Mouse (Mus musculus): ENCODE data around the gene Cnpy3. TPM values are rescaled to one million over a fixed set of nuclear protein-coding genes. Genes with fewer than 3 reads are reported as not detected.
"Not testable (repeated sequence)": the region's sequence is repeated elsewhere in the genome, so short reads cannot be mapped to it uniquely, and the experiment has no call there.

The Cnpy3 gene
- polyA plus RNA-seq, 1 experiment, result 38.8 TPM

DNA sequence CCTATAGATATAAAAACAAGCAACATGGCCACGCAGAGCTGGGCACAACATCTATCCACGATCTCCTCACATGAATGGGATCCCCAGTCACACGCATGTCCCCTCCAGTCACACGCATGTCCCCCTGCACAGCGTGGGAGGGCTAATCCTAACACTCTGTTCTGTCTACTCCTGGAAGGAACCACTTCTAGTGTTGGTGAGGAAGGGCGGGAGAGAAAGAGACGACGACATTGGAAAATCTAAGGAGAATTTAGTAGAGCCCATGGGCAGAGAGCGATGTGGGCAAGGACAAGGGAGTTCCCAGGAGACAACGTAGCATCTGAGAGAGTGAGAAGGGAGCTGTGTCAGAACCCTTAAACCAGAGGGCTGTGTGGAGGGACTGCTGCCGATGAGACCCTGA, 18.5 kb upstream of the Cnpy3 start:
- 93% methylated on average over 11 of the region's 11 CpGs for WGBS

GRCm38 (mm10) chr17:46767868-46768267, 15.9 kb upstream of the Cnpy3 start:
- no peak for DNase-seq (ENCODE audit: low read depth, low spot score)
- WGBS, result 40% methylated on average over 8 of the region's 8 CpGs

More for the DNA sequence above, 18.5 kb upstream of the Cnpy3 start:
- DNase-seq (ENCODE audit: low read depth, low spot score), result no peak

DNA sequence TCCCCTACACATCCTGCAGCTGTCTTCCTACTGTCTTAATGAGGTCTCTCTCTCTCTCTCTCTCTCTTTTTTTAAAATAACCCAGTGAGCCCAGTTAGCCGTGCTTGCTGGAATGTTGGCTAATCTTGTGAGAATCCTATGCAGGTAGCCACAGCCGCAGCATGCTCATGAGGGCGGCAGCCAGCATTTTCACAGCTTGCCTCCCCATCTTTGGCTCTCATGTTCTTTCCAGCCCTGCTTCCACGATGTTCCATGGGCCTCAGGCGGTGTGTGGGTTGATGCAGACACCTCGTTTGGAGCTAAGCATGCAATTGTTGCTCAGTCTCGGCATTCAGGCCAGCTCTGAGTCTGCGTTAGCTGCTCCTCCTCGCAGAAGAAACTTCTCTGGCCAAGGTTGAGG, 12.9 kb upstream of the Cnpy3 start:
- 62% methylated on average over 9 of the region's 9 CpGs for WGBS

DNA sequence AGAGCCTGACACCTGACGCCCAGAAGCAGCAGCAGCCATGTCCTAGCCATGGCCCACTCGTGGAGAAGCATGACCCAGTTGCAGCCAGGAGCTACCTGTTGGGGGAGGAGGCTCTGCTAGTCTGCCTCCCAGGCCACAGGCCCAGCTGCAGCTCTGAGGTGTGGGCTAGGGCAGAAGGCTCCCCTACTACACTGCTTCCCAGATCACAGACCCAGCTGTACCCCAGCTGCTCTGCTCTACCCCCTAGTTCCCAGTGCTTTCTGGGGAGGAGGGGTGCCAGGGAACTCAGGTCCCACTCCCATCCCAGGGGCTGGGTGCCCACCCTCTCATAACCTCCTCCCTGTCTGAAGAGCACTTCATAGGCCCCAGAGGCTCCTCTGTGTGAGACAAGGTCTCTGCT, 11.5 kb upstream of the Cnpy3 start, which contains the start of gene Ptcra:
Gene Ptcra (minus strand): TSS at position 169 of the 400 bp plus-strand sequence.
- no peak for DNase-seq (ENCODE audit: low read depth, low spot score)
- 55% methylated on average over 2 of the region's 2 CpGs for WGBS

More for the DNA sequence above, 12.9 kb upstream of the Cnpy3 start:
- DNase-seq (ENCODE audit: low read depth, low spot score), result not testable (repeated sequence)

DNA sequence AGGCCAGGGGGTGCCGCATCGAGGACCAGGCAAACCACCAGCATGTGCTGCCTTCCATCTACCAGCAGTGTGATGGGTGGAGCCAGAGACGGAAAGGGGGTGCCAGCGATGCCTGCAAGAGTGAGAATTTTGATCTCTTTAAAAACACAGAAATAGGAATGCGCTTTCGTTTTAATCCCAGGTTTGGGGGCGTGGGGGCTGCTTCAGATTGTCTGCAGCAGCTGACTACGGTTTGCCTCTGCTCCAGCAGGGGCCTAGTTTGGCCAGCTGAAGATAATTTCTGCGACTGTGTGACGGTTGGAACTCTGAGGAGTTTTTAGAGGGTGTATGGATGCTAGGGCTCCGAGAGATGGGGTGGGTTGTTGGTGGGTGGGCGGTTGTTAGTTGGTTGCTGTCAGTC, 6.7 kb upstream of the Cnpy3 start:
- 82% methylated on average over 12 of the region's 12 CpGs for WGBS
- DNase-seq (ENCODE audit: low read depth, low spot score), result no peak

DNA sequence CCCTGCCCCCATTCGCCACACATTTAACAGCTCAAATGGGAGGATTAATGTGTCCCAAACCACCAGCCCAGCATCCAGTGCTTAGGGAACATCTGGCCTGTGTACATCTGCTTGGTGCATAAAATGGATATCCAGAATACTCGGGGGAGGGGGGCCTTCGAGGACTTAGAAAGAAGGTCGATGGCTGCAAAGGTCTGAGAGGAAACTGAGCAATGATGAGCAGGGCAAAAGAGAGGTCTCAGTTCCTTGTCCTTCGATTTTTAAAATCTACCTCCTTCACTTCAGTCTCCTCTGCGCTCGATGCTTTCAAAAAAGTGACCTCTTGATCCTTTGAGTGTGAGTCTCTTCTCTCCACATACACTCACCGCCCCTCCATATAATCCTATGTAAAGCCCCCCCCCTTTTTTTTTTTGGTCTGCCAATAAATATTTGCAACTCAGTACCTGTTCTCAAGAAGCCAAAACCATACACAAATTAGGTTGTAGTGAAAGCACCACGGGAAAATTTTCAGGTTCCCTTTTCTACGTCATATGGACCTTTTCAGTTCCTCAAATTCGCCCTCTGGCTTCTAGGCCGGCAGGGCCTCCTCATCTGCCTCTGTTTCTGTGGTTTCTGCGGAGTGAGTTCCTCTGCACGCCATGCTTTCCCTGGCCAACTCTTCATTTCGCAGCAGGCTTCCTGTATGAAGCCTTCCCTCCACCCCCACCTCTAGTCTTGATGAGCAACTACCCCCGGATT, 789 bp downstream of the Cnpy3 start:
- DNase-seq (ENCODE audit: low read depth, low spot score), result no peak
- WGBS, result 14% methylated on average over 16 of the region's 16 CpGs

GRCm38 (mm10) chr17:46750580-46750979, 1.4 kb downstream of the Cnpy3 start:
- WGBS, result 86% methylated on average over 4 of the region's 4 CpGs
- no peak for DNase-seq (ENCODE audit: low read depth, low spot score)

DNA sequence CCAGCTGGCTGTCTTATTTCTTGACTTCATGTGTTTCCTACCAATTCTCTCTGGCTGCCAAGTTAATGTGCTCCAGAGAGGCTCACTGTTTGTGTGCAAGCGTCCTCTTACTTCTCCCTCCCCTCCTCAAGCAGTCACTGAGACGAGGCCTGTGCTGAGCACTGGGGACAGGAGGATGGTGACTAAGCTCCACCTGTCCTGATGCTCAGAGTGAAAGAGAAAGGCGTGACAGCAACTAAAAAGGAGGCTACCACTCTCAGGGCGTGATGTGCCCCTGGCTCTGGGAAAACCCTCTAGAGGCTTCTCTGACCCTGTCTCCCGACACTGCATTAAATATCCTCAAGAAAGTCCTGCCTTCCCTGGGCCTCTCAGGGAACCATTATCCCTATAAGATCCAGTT, 2.7 kb downstream of the Cnpy3 start:
- no peak for DNase-seq (ENCODE audit: low read depth, low spot score)
- WGBS, result 79% methylated on average over 5 of the region's 5 CpGs

DNA sequence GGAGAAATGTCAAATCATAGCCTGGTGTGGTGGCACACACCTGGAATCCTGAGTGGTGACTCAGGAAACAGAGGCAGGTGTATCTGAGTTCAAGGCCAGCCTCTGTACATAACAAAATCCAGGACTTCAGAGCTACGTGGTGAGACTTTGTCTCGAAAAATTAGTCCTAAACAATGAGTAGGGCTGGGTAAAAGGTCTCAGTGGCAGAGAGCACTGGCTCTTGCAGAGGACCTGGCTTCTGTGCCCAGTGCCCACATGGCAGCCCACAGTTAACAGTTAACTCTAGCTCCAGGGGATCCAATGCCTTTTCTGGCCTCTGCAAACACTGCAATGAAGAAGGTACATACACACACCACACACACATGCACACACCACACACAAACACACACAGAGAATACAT, 4.2 kb downstream of the Cnpy3 start:
- DNase-seq (ENCODE audit: low read depth, low spot score), result no peak
- whole genome bisulfite sequencing, result 64% methylated on average over 2 of the region's 2 CpGs

DNA sequence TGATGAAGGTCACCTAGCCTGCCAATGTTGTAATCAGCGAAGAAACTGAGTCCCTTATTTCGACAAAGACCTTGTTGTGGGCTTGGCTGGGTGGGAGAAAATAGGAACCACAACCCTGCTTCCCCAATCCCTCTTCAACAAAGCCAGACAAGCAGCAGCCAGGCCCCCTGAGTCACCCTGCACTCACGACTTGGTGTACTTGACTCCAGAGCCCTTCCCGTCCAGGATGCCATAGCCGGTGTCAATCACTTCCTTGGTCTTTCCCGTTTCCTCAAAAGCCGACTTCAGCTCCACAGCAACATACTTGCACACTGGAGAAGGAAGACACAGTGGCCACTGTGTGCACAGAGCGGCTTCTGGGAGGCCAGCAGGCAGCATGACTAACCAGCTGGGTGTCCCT, 4.8 kb downstream of the Cnpy3 start:
- 82% methylated on average over 8 of the region's 8 CpGs for WGBS

GRCm38 (mm10) chr17:46745506-46745905, 6.5 kb downstream of the Cnpy3 start:
- DNase-seq (ENCODE audit: low read depth, low spot score), result no peak
- 88% methylated on average over 2 of the region's 2 CpGs for WGBS

More for the DNA sequence above, 4.8 kb downstream of the Cnpy3 start:
- DNase-seq (ENCODE audit: low read depth, low spot score), result no peak

GRCm38 (mm10) chr17:46742986-46743385, 9.0 kb downstream of the Cnpy3 start:
- WGBS, result 84% methylated on average over 9 of the region's 9 CpGs
- no peak for DNase-seq (ENCODE audit: low read depth, low spot score)

DNA sequence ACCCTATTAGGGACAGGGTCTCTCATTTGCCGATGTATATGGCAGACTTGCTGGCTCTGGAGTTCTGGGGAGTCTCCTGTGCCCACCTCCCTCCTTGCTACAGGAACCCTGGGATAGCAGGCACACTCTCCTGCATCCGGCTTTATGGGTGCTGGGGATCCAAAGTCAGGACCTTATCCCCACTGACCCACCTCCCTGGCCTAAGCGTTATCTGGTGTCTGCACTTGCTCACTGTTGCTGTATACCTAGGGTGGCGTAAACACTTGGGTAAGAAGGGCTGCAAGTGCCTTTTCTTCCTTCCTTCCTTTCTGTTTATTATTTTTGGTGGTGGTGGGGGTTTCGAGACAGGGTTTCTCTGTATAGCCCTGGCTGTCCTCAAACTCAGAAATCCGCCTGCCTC, 10.7 kb downstream of the Cnpy3 start:
- 94% methylated on average over 6 of the region's 6 CpGs for WGBS

GRCm38 (mm10) chr17:46736160-46736559, 15.9 kb downstream of the Cnpy3 start:
- DNase-seq (ENCODE audit: low read depth, low spot score), result no peak
- 60% methylated on average over 10 of the region's 10 CpGs for WGBS

More for the DNA sequence above, 10.7 kb downstream of the Cnpy3 start:
- DNase-seq (ENCODE audit: low read depth, low spot score), result no peak

DNA sequence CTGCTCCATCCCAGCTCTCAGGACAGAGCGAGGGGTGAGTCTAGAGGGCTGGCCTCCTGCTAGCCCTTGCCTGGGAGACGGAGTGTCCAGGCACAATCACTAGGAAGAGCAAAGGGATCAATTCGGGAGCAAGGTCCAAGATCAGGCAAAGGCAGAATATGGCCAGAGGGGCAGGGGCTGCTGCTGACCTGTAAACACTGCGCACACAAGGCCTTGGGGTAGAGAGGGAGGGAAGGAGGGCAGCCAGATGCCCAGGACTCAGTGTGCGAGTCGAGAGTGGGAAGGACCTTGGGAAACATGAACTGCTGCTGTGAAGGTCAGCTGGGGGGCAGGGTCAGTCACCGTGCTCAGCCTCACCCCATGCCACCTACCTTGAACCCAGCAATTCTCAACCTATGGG, 16.7 kb downstream of the Cnpy3 start:
- no peak for DNase-seq (ENCODE audit: low read depth, low spot score)
- 84% methylated on average over 7 of the region's 7 CpGs for WGBS

DNA sequence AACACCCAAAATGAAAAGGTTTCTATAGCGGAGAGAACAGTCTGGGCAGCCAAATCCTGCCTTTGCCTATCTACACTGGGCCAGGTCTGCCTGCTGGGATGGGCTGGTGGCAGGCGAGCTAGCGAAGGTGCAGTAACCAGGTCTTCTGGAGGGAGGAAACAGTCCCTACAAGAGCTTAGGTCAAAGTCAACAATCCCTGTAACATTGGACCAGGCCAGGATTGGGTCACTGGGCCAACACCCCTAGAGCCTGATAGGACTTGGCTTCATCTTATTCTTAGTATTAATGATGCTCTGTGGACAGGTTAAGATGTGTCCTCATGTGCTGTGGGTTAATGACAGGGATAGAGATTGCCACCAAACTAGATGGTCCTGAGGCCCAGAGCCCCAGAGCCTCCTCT, 18.0 kb downstream of the Cnpy3 start:
- 86% methylated on average over 3 of the region's 3 CpGs for WGBS

GRCm38 (mm10) chr17:46728904-46729318, 23.1 kb downstream of the Cnpy3 start, which contains the start of gene Gnmt:
Gene Gnmt (minus strand): TSS chr17:46729168.
- WGBS, result 19% methylated on average over 24 of the region's 24 CpGs

More for the DNA sequence above, 18.0 kb downstream of the Cnpy3 start:
- no peak for DNase-seq (ENCODE audit: low read depth, low spot score)

GRCm38 (mm10) chr17:46728496-46728895, 23.5 kb downstream of the Cnpy3 start:
- 33% methylated on average over 11 of the region's 11 CpGs for WGBS
- DNase-seq (ENCODE audit: low read depth, low spot score), result no peak

More at GRCm38 (mm10) chr17:46728904-46729318, 23.1 kb downstream of the Cnpy3 start, which contains the start of gene Gnmt:
- DNase-seq (ENCODE audit: low read depth, low spot score), result no peak

DNA sequence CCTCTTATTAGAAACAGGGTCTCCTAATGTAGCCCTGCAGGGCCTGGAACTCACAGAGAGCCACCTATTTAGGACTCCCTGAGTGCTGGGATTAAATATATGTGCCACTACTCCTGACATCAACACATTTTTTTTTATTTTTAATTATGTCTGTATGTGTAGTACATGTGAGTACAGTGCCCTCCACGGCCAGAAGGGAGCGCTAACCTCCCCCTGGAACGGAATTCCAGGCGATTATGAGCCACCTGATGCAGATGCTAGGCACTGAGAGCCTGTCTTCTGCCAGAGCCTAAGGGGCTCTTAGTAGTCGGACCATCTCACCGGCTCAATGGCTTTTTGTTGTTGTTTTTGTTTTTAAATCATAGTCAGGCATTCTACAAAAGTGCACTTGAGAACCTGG, 24.0 kb downstream of the Cnpy3 start:
- WGBS, result 43% methylated on average over 6 of the region's 6 CpGs
- DNase-seq (ENCODE audit: low read depth, low spot score), result no peak

DNA sequence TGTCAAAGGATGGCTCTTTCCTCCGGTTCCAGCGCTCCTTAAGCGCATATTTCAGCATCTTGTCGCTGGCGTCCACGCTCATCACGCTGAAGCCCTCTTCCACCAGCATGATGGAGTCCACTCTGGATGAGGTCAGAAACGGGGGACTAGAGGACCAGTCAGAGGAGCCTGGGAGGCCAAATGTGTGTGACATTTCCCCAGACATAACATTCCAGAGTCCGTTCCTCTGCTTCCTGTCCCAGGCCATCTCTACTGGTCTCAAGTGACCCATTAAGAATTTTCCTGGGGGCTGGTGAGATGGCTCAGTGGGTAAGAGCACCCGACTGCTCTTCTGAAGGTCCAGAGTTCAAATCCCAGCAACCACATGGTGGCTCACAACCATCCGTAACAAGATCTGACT, 24.7 kb downstream of the Cnpy3 start:
- 89% methylated on average over 11 of the region's 11 CpGs for WGBS
- no peak for DNase-seq (ENCODE audit: low read depth, low spot score)

Measured in large intestine, adult 2 months (tissue).